Mouse (Mus musculus) G1E (cell line): ENCODE measurements around the gene Cisd3. TPM values are rescaled to one million over a fixed set of nuclear protein-coding genes. Genes with fewer than 3 reads are reported as not detected.

Experiments
- ATAC-seq: 2 replicates; pipeline ENCODE4 v1.8.0; 2016; ENCODE audit warnings: mild to moderate bottlenecking; ENCODE audit not compliant: insufficient number of reproducible peaks, poor library complexity, low FRiP score, severe bottlenecking; ENCODE audit errors: extremely low read depth
- DNase-seq: peaks from one replicate; pipeline ENCODE4 v3.0.0; 2012; ENCODE audit warnings: low spot score
- H3K27me3 ChIP-seq: 2 replicates; pipeline ENCODE4 v1.6.1; 2012; ENCODE audit warnings: mild to moderate bottlenecking, low read length, inconsistent platforms; ENCODE audit not compliant: insufficient read depth
- H3K36me3 ChIP-seq: replicated peaks from 2 replicates; pipeline ENCODE3; 2012; ENCODE audit warnings: mild to moderate bottlenecking, inconsistent platforms
- H3K4me1 ChIP-seq: 2 replicates; pipeline ENCODE4 v1.6.1; 2012; ENCODE audit warnings: low read depth, low read length, inconsistent platforms, mixed read lengths; ENCODE audit not compliant: insufficient read depth
- H3K4me3 ChIP-seq: 2 replicates; pipeline ENCODE4 v1.5.1; 2012; ENCODE audit warnings: low read depth, mild to moderate bottlenecking, inconsistent platforms, low read length, moderate library complexity, mixed read lengths
- H3K9me3 ChIP-seq: replicated peaks from 2 replicates; pipeline ENCODE4 v1.6.1; 2012; ENCODE audit warnings: inconsistent platforms
- CTCF ChIP-seq: IDR thresholded peaks from 2 replicates; pipeline ENCODE4 v1.5.1; 2012; ENCODE audit warnings: low read depth, low read length, inconsistent platforms, mixed read lengths
- GATA1 ChIP-seq: IDR thresholded peaks from 2 replicates; pipeline ENCODE4 v1.6.1; 2012; ENCODE audit warnings: borderline replicate concordance, low read length, inconsistent platforms, mixed read lengths
- GATA2 ChIP-seq: IDR thresholded peaks from 2 replicates; pipeline ENCODE4 v1.6.1; 2012; ENCODE audit warnings: low read depth, low read length, inconsistent platforms, borderline replicate concordance
- POLR2AphosphoS5 ChIP-seq: IDR thresholded peaks from 2 replicates; pipeline ENCODE4 v1.6.1; 2012; ENCODE audit warnings: low read depth, low read length, inconsistent platforms; ENCODE audit not compliant: insufficient replicate concordance
- TAL1 ChIP-seq: conservative IDR thresholded peaks from 2 replicates; pipeline ENCODE4 v1.6.1; 2012; ENCODE audit warnings: low read depth, low read length, inconsistent platforms, mixed read lengths
- polyA plus RNA-seq: library from polyadenylated mRNA; stranded (reverse); fragments of >175 nt; gene quantifications from 2 replicates; pipeline ENCODE4 v1.2.3, GENCODE M21; 2012
- total RNA-seq, 2 experiments: library from RNA; stranded (forward) in 1 of 2; stranded (reverse) in 1 of 2; fragments of 200-1000 nt in 1 of 2; fragments of >200 nt in 1 of 2; fragmentation: Nextera tagmentation in 1 of 2; gene quantifications; 2 replicates each; pipeline ENCODE4 v1.2.3; 2014 to 2017

Cisd3 gene
- total and polyA plus RNA-seq, 3 experiments: 2.6 to 14.7 (median 8.8) TPM

DNA sequence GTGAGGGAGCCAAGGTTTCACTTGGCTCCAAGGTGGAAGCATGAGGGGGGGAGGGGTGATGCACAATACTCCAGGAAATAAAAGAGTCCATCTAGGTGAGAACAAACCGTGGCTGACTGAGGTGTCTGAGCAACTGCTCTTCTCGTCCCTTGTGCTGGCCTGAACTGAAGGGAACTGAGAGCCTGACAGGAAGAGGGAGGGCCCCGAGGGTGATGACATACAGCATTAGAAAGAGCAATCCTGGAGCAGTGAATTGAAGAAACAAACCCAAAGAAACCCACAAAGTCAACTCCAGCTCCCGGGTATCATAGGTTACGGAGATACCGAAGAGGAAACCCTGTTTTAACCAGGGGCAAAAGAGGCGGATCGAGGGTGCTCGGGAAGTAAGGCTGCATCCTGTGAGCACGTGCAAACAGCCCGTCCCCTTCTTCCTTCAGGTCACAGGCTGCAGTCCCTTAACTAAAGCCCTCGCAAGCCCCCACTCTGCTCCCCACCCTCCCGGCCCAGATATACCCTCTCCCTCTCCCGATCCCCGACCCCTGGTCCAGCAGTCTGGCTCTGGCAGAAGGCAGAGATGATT is 32.7 kb downstream of the Cisd3 start:
- no peak for ATAC-seq
- no peak overlapping the region for H3K4me3 ChIP-seq
- peaks cover 4% of the 10 kb centered on the region for H3K9me3 ChIP-seq
- 0 out of 2 replicates have a peak, but pooled peaks cover 3% of the 10 kb centered on the region for H3K4me1 ChIP-seq
- DNase-seq: no peak
- H3K36me3 ChIP-seq: peaks cover 94% of the 10 kb centered on the region
- TF ChIP-seq CTCF (no peak), GATA2 (no peak), POLR2AphosphoS5 (no peak), TAL1 (no peak), GATA1 (no peak)
- no peaks in the 10 kb centered on the region for H3K27me3 ChIP-seq

DNA sequence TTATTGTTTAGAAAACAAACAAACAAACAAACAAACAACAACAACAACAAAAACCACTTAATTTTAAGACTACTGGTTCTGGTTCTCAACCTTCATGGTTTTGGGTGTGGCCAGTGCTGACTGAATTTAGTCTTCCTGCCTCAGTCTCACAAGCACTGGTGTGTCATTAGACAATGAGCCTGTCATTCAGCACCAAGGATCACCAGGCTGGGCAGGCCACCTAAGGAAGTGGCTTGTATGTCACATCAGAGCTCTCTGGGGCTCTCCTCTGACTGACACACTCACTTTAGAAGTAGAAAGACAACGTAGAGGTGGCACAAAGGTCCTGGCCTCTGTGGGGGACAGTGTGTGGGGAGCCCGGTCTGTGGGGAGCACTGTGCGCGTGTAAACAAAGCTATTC is 33.4 kb downstream of the Cisd3 start:
- TF ChIP-seq GATA1 (no peak), CTCF (no peak), TAL1 (no peak), POLR2AphosphoS5 (no peak), GATA2 (no peak)
- Histone ChIP-seq H3K4me3 (no peak overlapping the region), H3K9me3 (peaks cover 4% of the 10 kb centered on the region), H3K36me3 (peaks cover 94% of the 10 kb centered on the region), H3K4me1 (no peaks in the 10 kb centered on the region), H3K27me3 (no peaks in the 10 kb centered on the region)
- DNase-seq: no peak
- ATAC-seq: no peak

DNA sequence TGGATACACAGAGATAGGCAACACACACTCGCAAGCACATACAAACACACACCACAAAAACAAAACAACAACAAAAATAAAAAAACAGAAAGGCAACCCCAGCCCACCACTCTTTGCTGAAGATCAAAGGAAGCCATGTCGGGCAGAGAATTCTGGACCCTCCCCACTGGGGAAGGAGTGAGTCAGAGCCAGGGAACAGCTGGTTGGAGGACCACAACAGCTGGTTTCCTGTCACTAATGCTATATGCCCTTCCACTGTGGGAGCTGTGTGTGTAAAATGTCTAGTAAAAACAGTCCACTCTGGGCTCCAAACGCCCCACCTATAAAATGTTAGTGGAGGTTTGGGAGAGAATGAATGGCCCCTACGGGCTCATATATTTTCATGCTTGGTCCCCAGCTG is 35.7 kb downstream of the Cisd3 start:
- no peak overlapping the region for H3K4me3 ChIP-seq
- DNase-seq (no peak), ATAC-seq (no peak)
- no peaks in the 10 kb centered on the region for H3K4me1 ChIP-seq
- no peaks in the 10 kb centered on the region for H3K27me3 ChIP-seq
- TF ChIP-seq GATA1 (no peak), GATA2 (no peak), POLR2AphosphoS5 (no peak), CTCF (no peak), TAL1 (no peak)
- peaks cover 94% of the 10 kb centered on the region for H3K36me3 ChIP-seq
- H3K9me3 ChIP-seq: peaks cover 4% of the 10 kb centered on the region

DNA sequence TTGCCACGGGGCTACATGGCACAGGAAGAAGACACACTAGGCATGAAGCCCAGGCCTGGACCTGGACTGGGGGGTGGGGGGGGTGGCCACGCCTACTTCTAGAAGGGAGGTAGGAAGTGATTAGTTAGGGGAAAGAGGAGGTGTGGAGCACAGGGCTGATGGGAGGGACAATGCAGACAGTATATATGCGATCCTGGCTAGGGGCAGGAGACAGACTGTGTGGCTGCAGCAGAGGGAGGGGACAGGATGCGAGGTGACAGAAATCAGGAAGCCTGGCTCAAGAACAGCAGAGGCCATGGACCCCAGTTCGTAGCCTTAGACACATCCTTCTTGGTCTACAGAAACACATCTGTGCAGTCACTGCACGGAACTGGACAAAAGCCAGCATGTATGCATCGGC is 38.1 kb downstream of the Cisd3 start:
- DNase-seq (no peak), ATAC-seq (no peak)
- peaks cover 97% of the 10 kb centered on the region for H3K36me3 ChIP-seq
- no peaks in the 10 kb centered on the region for H3K4me1 ChIP-seq
- H3K27me3 ChIP-seq: no peaks in the 10 kb centered on the region
- H3K4me3 ChIP-seq: no peak overlapping the region
- TF ChIP-seq GATA2: no peak
- TF ChIP-seq GATA1: no peak
- no peak for TF ChIP-seq POLR2AphosphoS5
- no peak for TF ChIP-seq TAL1
- TF ChIP-seq CTCF: no peak
- H3K9me3 ChIP-seq: peaks cover 4% of the 10 kb centered on the region

DNA sequence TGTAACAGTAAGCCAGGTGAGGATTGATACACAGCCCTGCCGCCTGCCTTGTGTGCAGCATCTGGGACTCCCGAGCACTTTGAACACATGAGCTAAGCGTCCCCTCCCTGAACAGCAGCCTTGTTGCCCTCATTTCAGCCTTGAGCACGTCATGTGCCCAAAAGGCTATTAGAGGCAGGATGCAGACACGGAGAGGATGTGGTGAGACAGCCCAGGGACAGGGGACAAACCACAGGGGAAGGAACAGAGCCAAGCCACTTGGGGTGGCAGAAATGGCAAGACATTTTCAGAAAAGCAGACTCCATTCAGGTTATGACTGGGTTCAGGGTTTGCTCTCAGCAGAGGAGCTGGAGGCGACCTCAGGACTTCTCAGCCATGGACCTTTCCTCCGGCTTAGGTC is 42.7 kb downstream of the Cisd3 start:
- no peak for TF ChIP-seq GATA2
- no peak for TF ChIP-seq POLR2AphosphoS5
- no peak for TF ChIP-seq CTCF
- TF ChIP-seq GATA1: no peak
- no peaks in the 10 kb centered on the region for H3K4me1 ChIP-seq
- ATAC-seq (no peak), DNase-seq (no peak)
- H3K4me3 ChIP-seq: no peak overlapping the region
- H3K27me3 ChIP-seq: no peaks in the 10 kb centered on the region
- no peaks in the 10 kb centered on the region for H3K9me3 ChIP-seq
- peaks cover 94% of the 10 kb centered on the region for H3K36me3 ChIP-seq

DNA sequence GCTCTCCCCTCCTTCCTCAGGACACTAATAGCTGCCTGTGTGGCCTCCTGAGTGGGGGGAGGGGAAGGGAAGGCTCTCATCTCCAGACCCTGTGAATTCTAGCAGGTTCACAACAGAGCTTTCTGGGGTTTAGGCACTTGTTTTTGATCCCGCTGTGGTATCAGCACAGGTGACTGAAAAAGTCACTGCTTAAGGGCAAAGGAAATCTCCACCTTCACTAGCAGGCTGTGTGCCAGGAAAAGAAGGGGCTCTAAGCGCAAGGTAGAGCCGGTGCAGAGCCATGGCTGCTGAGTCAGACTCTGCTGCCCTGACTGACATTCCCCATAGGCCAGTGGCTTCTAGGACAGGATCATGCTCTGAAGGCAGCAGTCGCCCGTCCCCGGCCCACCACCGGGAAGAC is 43.1 kb downstream of the Cisd3 start:
- no peaks in the 10 kb centered on the region for H3K27me3 ChIP-seq
- TF ChIP-seq CTCF: no peak
- DNase-seq (no peak), ATAC-seq (no peak)
- no peaks in the 10 kb centered on the region for H3K9me3 ChIP-seq
- peaks cover 93% of the 10 kb centered on the region for H3K36me3 ChIP-seq
- no peak overlapping the region for H3K4me3 ChIP-seq
- no peaks in the 10 kb centered on the region for H3K4me1 ChIP-seq
